Mouse (Mus musculus) right cerebral cortex, adult 18-20 months (tissue): ENCODE measurements at regions not wholly inside any gene's neighbourhood (a gene's known extent, or its start where the extent isn't known, plus 50 kb on each side); places are given as distances from the start of the nearest gene placed in this dataset.

Experiments
- DNase-seq: peaks from one replicate; pipeline ENCODE4 v3.0.0; 2022; ENCODE audit warnings: mixed read lengths

DNA sequence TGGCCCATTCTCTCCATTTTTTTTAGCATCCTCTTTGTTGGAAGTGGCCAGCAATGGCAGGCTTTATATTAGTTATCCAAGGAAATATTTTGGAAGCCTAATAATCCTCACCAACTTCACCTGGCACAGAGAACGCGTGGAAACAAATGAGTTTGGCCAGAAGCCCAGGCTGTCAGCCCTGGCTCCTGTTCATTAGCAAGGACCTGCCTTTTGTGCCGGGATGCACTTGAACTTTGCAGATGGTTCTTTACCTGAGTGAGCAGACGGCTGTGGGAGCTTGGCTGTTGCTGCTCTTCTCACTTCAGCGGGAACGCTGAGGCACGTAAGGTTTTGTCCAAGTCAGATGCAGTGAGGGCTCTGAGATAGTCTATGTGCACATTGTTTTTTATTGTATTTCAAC, 142.3 kb downstream of the Fam169b start:
- no peak for DNase-seq

GRCm38 (mm10) chr7:68412786-68413185, 139.1 kb downstream of the Fam169b start:
- no peak for DNase-seq
